Comparison of ENCODE assay signal across 14 mouse cellular contexts in genomic region chr2:84800304-84800703, GRCm38 (mm10). TPM values are rescaled to one million over a fixed set of nuclear protein-coding genes. Genes with fewer than 3 reads are reported as not detected.
A peak's percentile ranks its signal among the peaks of the same experiment; 100 is the strongest.
DNase-seq lines count a peak whose midpoint lies in the region; ATAC-seq and TF ChIP-seq lines count a peak whose summit lies in the region.
"Had no signal": no experiment of that assay in that cellular context is flagged by ENCODE, and none has a peak within 500 bp of the region (broad histone marks: within the 10 kb centered on the region; RNA-seq: fewer than 3 reads in every experiment).

No protein-coding gene starts in this region.

- H3K4me1 ChIP-seq in small intestine, adult 2 months (ENCODE audit: control insufficient read depth, insufficient read depth, insufficient read length, low read length) = peaks cover 9% of the 10 kb centered on the region; the same call in 1 of the 2 replicates
- H3K4me1 ChIP-seq: midbrain, embryonic 12.5 days had no signal

- no peaks in the 10 kb centered on the region for H3K27me3 ChIP-seq in small intestine, adult 2 months (ENCODE audit: control insufficient read depth, insufficient read depth, low read length)
- H3K27me3 ChIP-seq: midbrain, embryonic 12.5 days had no signal

- WGBS in large intestine, adult 2 months = 57% methylated on average over 4 of the region's 4 CpGs
- WGBS in small intestine, adult 2 months = 42% methylated on average over 4 of the region's 4 CpGs

- H3K36me3 ChIP-seq in small intestine, adult 2 months (ENCODE audit: control insufficient read depth, insufficient read depth, low read length) = peaks cover 13% of the 10 kb centered on the region; the same call in 1 of the 2 replicates
- H3K36me3 ChIP-seq: forebrain, embryonic 12.5 days; limb, embryonic 10.5 days; midbrain, embryonic 12.5 days had no signal

- TF ChIP-seq POLR2A in small intestine, adult 2 months (IDR thresholded peaks at IDR 0.05; ENCODE audit: low read depth, low read length) = no peak

- peak overlapping the region; percentile 89 for H3K27ac ChIP-seq in small intestine, adult 2 months (ENCODE audit: insufficient read depth, low read depth, low read length)
- H3K27ac ChIP-seq: forebrain, embryonic 12.5 days; limb, embryonic 10.5 days; midbrain, embryonic 12.5 days had no signal

- H3K4me3 ChIP-seq in small intestine, adult 2 months (ENCODE audit: low read depth, low read length) = no peak overlapping the region

- TF ChIP-seq CTCF in small intestine, adult 2 months (IDR thresholded peaks at IDR 0.05; ENCODE audit: extremely low read depth, insufficient read length, insufficient replicate concordance, low read depth, low read length) = no peak

- DNase-seq in CD4-positive, CD25-positive, alpha-beta regulatory T cell, adult 2 months (ENCODE audit: low read depth, low spot score) = peak; percentile 31
- peak; percentile 33 for DNase-seq in lung, postnatal 36 days
- DNase-seq in lung, postnatal 25 days (ENCODE audit: low spot score) = no peak
- DNase-seq in large intestine, adult 2 months (ENCODE audit: low read depth, low spot score) = peak; percentile 21
- no peak for DNase-seq in left cerebral cortex, adult 18-20 months (ENCODE audit: low spot score in 2 of 2)
- DNase-seq in natural killer cell, adult 2 months (ENCODE audit: low spot score in 2 of 2) = no peak
- DNase-seq: gastrocnemius, postnatal 36 days had no signal

- no peak for ATAC-seq in CD4-positive, CD25-positive, alpha-beta regulatory T cell, adult 4 months

RNA-seq across cellular contexts. Expression of gene Ube2l6, which starts 1.7 kb away (rescaled TPM):
- 100 to 1,000 TPM in 1 of 2 experiments, 10 to 100 TPM in 1; 89.3 to 121 TPM for polyA plus RNA-seq in CD4-positive, CD25-positive, alpha-beta regulatory T cell, adult 4 months (2017; shearing (Covaris generic))
- polyA plus RNA-seq in large intestine, adult 2 months (2012; rRNA removed) = 59.1 and 85.6 TPM in 2 replicates
- 28.6 and 85.7 TPM in 2 replicates for polyA plus RNA-seq in small intestine, adult 2 months (2012; rRNA removed)
- 1 to 10 TPM; 8.2 to 8.5 TPM for total RNA-seq in left cerebral cortex, adult 18-20 months (2021)

RNA-seq across cellular contexts. Expression of gene Smtnl1, which starts 22.1 kb away (rescaled TPM):
- polyA plus RNA-seq in CD4-positive, CD25-positive, alpha-beta regulatory T cell, adult 4 months (2017; shearing (Covaris generic)) = not detected
- polyA plus RNA-seq in large intestine, adult 2 months (2012; rRNA removed) = 0.14 TPM in 1 of 2 replicates, not detected in the other
- polyA plus RNA-seq in small intestine, adult 2 months (2012; rRNA removed) = 0.06 TPM in 1 of 2 replicates, not detected in the other
- total RNA-seq in left cerebral cortex, adult 18-20 months (2021) = not detected
- total RNA-seq: neutrophil, adult 5-6 weeks had no signal
- polyA plus RNA-seq: brain, embryonic 14.5 days; forebrain, embryonic 12.5 days had no signal

RNA-seq across cellular contexts. Expression of gene Serping1, which starts 25.1 kb away (rescaled TPM):
- polyA plus RNA-seq in CD4-positive, CD25-positive, alpha-beta regulatory T cell, adult 4 months (2017; shearing (Covaris generic)) = not detected
- polyA plus RNA-seq in large intestine, adult 2 months (2012; rRNA removed) = 146 and 183 TPM in 2 replicates
- 66.5 and 97.6 TPM in 2 replicates for polyA plus RNA-seq in small intestine, adult 2 months (2012; rRNA removed)
- 1 to 10 TPM; 8.5 to 9.2 TPM for total RNA-seq in left cerebral cortex, adult 18-20 months (2021)
- total RNA-seq: neutrophil, adult 5-6 weeks had no signal

RNA-seq across cellular contexts. Expression of gene Timm10, which starts 26.5 kb away (rescaled TPM):
- polyA plus RNA-seq in CD4-positive, CD25-positive, alpha-beta regulatory T cell, adult 4 months (2017; shearing (Covaris generic)) = 10 to 100 TPM; 34.7 to 40.8 TPM
- 40.7 and 41.7 TPM in 2 replicates for polyA plus RNA-seq in large intestine, adult 2 months (2012; rRNA removed)
- polyA plus RNA-seq in small intestine, adult 2 months (2012; rRNA removed) = 28.6 and 32.0 TPM in 2 replicates
- 10 to 100 TPM; 46.9 to 57.8 TPM for total RNA-seq in left cerebral cortex, adult 18-20 months (2021)

RNA-seq across cellular contexts. Expression of gene Slc43a1, which starts 38.3 kb away (rescaled TPM):
- 1 to 10 TPM; 3.8 to 4.7 TPM for polyA plus RNA-seq in CD4-positive, CD25-positive, alpha-beta regulatory T cell, adult 4 months (2017; shearing (Covaris generic))
- polyA plus RNA-seq in large intestine, adult 2 months (2012; rRNA removed) = 5.6 and 6.8 TPM in 2 replicates
- 1.8 and 4.4 TPM in 2 replicates for polyA plus RNA-seq in small intestine, adult 2 months (2012; rRNA removed)
- under 1 TPM; 0.21 to 0.23 TPM for total RNA-seq in left cerebral cortex, adult 18-20 months (2021)

Comparison
In these comparisons a context has a peak if more than half of its experiments do, and no peak if none do; other contexts are left out.
1. DNase-seq: peak in CD4-positive, CD25-positive, alpha-beta regulatory T cell, adult 2 months (single experiment), lung, postnatal 36 days (single experiment) and large intestine, adult 2 months (single experiment); none in lung, postnatal 25 days (single experiment), left cerebral cortex, adult 18-20 months (0 of 2) and natural killer cell, adult 2 months (0 of 2).
2. RNA of gene Serping1, which starts 25.1 kb away (polyA plus RNA-seq): 146 to 183 TPM in large intestine, adult 2 months and 66.5 to 97.6 TPM in small intestine, adult 2 months; not detected in CD4-positive, CD25-positive, alpha-beta regulatory T cell, adult 4 months; every median in the first group is over 10 times any median in the second.